ENCODE assay signal across 16 mouse cellular contexts in genomic region chr3:107442191-107442590, GRCm38 (mm10). TPM values are rescaled to one million over a fixed set of nuclear protein-coding genes. Genes with fewer than 3 reads are reported as not detected.
DNase-seq lines count a peak whose midpoint lies in the region; ATAC-seq lines count a peak whose summit lies in the region.
"Had no signal": no experiment of that assay in that cellular context is flagged by ENCODE, and none has a peak within 500 bp of the region (broad histone marks: within the 10 kb centered on the region; RNA-seq: fewer than 3 reads in every experiment).

No protein-coding gene starts in this region.

- H3K36me3 ChIP-seq in stomach, embryonic 15.5 days: no peaks in the 10 kb centered on the region
- H3K36me3 ChIP-seq: embryonic facial prominence, embryonic 13.5 days; liver, embryonic 13.5 days had no signal

- H3K9ac ChIP-seq in stomach, embryonic 15.5 days: no peak overlapping the region
- H3K9ac ChIP-seq: liver, embryonic 13.5 days; neural tube, embryonic 15.5 days had no signal

- H3K4me3 ChIP-seq in stomach, embryonic 15.5 days (replicated peaks): no peak overlapping the region
- H3K4me3 ChIP-seq: embryonic facial prominence, embryonic 13.5 days; liver, embryonic 13.5 days; neural tube, embryonic 15.5 days had no signal

- no peaks in the 10 kb centered on the region for H3K9me3 ChIP-seq in stomach, embryonic 15.5 days
- H3K9me3 ChIP-seq: embryonic facial prominence, embryonic 13.5 days; liver, embryonic 13.5 days; neural tube, embryonic 15.5 days had no signal

- peak; percentile 74 for DNase-seq in layer of hippocampus, adult 11-12 months (ENCODE audit: low spot score)
- DNase-seq in layer of hippocampus, adult 9-10 months (ENCODE audit: low spot score): no peak
- peak; percentile 70 to 74 for DNase-seq in layer of hippocampus, postnatal 36 days
- DNase-seq in thymus, postnatal 36 days: no peak
- DNase-seq in ovary, postnatal 14 days (ENCODE audit: low spot score): no peak
- DNase-seq: cerebellum, adult 9-10 months; heart, postnatal 36 days; liver, embryonic 13.5 days; lung, postnatal 36 days; thymus, postnatal 14 days had no signal

- WGBS in stomach, embryonic 15.5 days: 72% methylated on average over 11 of the region's 11 CpGs

- no peak overlapping the region for H3K4me2 ChIP-seq in stomach, embryonic 15.5 days
- H3K4me2 ChIP-seq: embryonic facial prominence, embryonic 13.5 days; liver, embryonic 13.5 days; neural tube, embryonic 15.5 days had no signal

- H3K4me1 ChIP-seq in stomach, embryonic 15.5 days: no peaks in the 10 kb centered on the region
- H3K4me1 ChIP-seq: embryonic facial prominence, embryonic 13.5 days; liver, embryonic 13.5 days had no signal

- H3K27me3 ChIP-seq in stomach, embryonic 15.5 days (replicated peaks): no peaks in the 10 kb centered on the region
- H3K27me3 ChIP-seq: liver, embryonic 13.5 days had no signal

- peak; percentile 80 for ATAC-seq in frontal cortex, adult (ENCODE audit: low TSS enrichment)
- ATAC-seq in stomach, embryonic 15.5 days (ENCODE audit: insufficient read depth, low FRiP score, low read depth): peak; percentile 40; the same call in 1 of the 2 replicates

- no peak overlapping the region for H3K27ac ChIP-seq in stomach, embryonic 15.5 days
- H3K27ac ChIP-seq: embryonic facial prominence, embryonic 13.5 days; liver, embryonic 13.5 days; neural tube, embryonic 15.5 days had no signal

RNA-seq across cellular contexts. Expression of gene Kcnc4, which starts 17.2 kb away (rescaled TPM):
- 10 to 100 TPM; 55.5 to 60.2 TPM for total RNA-seq in layer of hippocampus, postnatal 36 days (2021)
- polyA plus RNA-seq in stomach, embryonic 15.5 days (2015; fragmentation: Nextera tagmentation; extraction: Ambion mirVana): 0.10 TPM in 1 of 2 replicates, not detected in the other
- total RNA-seq: CH12.LX had no signal
- polyA plus RNA-seq: intestine, embryonic 16.5 days; liver, embryonic 13.5 days had no signal

Comparison
In these comparisons a context has a peak if more than half of its experiments do, and no peak if none do; other contexts are left out.
1. DNase-seq: peak in layer of hippocampus, adult 11-12 months (single experiment) and layer of hippocampus, postnatal 36 days (2 of 2); none in layer of hippocampus, adult 9-10 months (single experiment), thymus, postnatal 36 days (0 of 2) and ovary, postnatal 14 days (single experiment).